Mouse (Mus musculus): ENCODE measurements at regions not wholly inside any gene's neighbourhood (a gene's known extent, or its start where the extent isn't known, plus 50 kb on each side); places are given as distances from the start of the nearest gene placed in this dataset.

GRCm38 (mm10) chr7:34507858-34508257, 114.7 kb upstream of the Lsm14a start:
- DNase-seq (ENCODE audit: inconsistent age in 2 of 2, low spot score in 1 of 2): peak in 1 of 2 experiments; percentile 24

GRCm38 (mm10) chr7:34506816-34507215, 113.7 kb upstream of the Lsm14a start:
- no peak for DNase-seq (ENCODE audit: inconsistent age in 2 of 2, low spot score in 1 of 2)

GRCm38 (mm10) chr7:34493892-34494291, 100.8 kb upstream of the Lsm14a start:
- peak in 1 of 2 experiments; percentile 30 for DNase-seq (ENCODE audit: inconsistent age in 2 of 2, low spot score in 1 of 2)

- no peak for DNase-seq (ENCODE audit: inconsistent age in 2 of 2, low spot score in 1 of 2)
Measured at GRCm38 (mm10) chr7:34484908-34485598, 91.9 kb upstream of the Lsm14a start.

- DNase-seq (ENCODE audit: inconsistent age in 2 of 2, low spot score in 1 of 2): no peak
Measured at GRCm38 (mm10) chr7:34483368-34483767, 90.3 kb upstream of the Lsm14a start.

- no peak for DNase-seq (ENCODE audit: inconsistent age in 2 of 2, low spot score in 1 of 2)
Measured at GRCm38 (mm10) chr7:34480771-34481170, 87.7 kb upstream of the Lsm14a start.

- DNase-seq (ENCODE audit: inconsistent age in 2 of 2, low spot score in 1 of 2): no peak
Measured at GRCm38 (mm10) chr7:34471003-34471402, 77.9 kb upstream of the Lsm14a start.

GRCm38 (mm10) chr7:34462069-34462468, 69.0 kb upstream of the Lsm14a start:
- peak; percentile 46 to 73 for DNase-seq (ENCODE audit: inconsistent age in 2 of 2, low spot score in 1 of 2)

GRCm38 (mm10) chr7:34459834-34460495, 66.8 kb upstream of the Lsm14a start:
- DNase-seq (ENCODE audit: inconsistent age in 2 of 2, low spot score in 1 of 2): no peak

- DNase-seq (ENCODE audit: inconsistent age in 2 of 2, low spot score in 1 of 2): no peak
Measured at GRCm38 (mm10) chr7:34458851-34459250, 65.7 kb upstream of the Lsm14a start.

GRCm38 (mm10) chr7:34448364-34448763, 55.2 kb upstream of the Lsm14a start:
- no peak for DNase-seq (ENCODE audit: inconsistent age in 2 of 2, low spot score in 1 of 2)

GRCm38 (mm10) chr7:34444263-34444662, 51.1 kb upstream of the Lsm14a start:
- DNase-seq (ENCODE audit: inconsistent age in 2 of 2, low spot score in 1 of 2): no peak
